Mouse (Mus musculus) urinary bladder, adult 2 months (tissue): Measurements from ENCODE around the gene Hilpda. TPM values are rescaled to one million over a fixed set of nuclear protein-coding genes. Genes with fewer than 3 reads are reported as not detected.

Experiments used
- polyA plus RNA-seq: library from polyadenylated mRNA; depleted of rRNA; stranded (reverse); fragments of >200 nt; gene quantifications from 2 replicates; pipeline ENCODE4 v1.2.3, GENCODE M21; 2012; rRNA removed

Hilpda gene
- polyA plus RNA-seq, 1 experiment: 70.3 TPM

Other genes with a start within 250 kb of the Hilpda start
- 1.4 and 4.8 TPM in 2 replicates for gene Lep, start 212.3 kb upstream of the Hilpda start, polyA plus RNA-seq
- 30.5 and 37.1 TPM in 2 replicates for gene Rbm28, start 107.5 kb upstream of the Hilpda start, polyA plus RNA-seq
- 0.41 and 0.52 TPM in 2 replicates for gene Prrt4, start 92.9 kb upstream of the Hilpda start, polyA plus RNA-seq
- gene Impdh1, start 56.1 kb upstream of the Hilpda start, polyA plus RNA-seq: 29.6 and 33.9 TPM in 2 replicates
- 1.1 and 1.9 TPM in 2 replicates for gene Fam71f2, start 7.1 kb downstream of the Hilpda start, polyA plus RNA-seq
- not detected in 2 replicates for gene Fam71f1, start 46.7 kb downstream of the Hilpda start, polyA plus RNA-seq
- 274 and 306 TPM in 2 replicates for gene Calu, start 75.6 kb downstream of the Hilpda start, polyA plus RNA-seq
- 9.3 and 11.3 TPM in 2 replicates for gene Opn1sw, start 116.0 kb downstream of the Hilpda start, polyA plus RNA-seq
- 19.7 and 29.6 TPM in 2 replicates for gene Ccdc136, start 123.8 kb downstream of the Hilpda start, polyA plus RNA-seq
- gene Flnc, start 160.8 kb downstream of the Hilpda start, polyA plus RNA-seq: 40.8 and 75.6 TPM in 2 replicates
- gene Atp6v1f, start 195.2 kb downstream of the Hilpda start, polyA plus RNA-seq: 234 and 282 TPM in 2 replicates
- not detected in 2 replicates for gene Atp6v1fnb, start 198.9 kb downstream of the Hilpda start, polyA plus RNA-seq
- 4.9 and 6.4 TPM in 2 replicates for gene Kcp, start 235.5 kb downstream of the Hilpda start, polyA plus RNA-seq